Mouse (Mus musculus): ENCODE data around the gene Stk39. TPM values are rescaled to one million over a fixed set of nuclear protein-coding genes. Genes with fewer than 3 reads are reported as not detected.

Gene Stk39
- polyA plus RNA-seq, 2 experiments, result 0.93 to 1.7 TPM

DNA sequence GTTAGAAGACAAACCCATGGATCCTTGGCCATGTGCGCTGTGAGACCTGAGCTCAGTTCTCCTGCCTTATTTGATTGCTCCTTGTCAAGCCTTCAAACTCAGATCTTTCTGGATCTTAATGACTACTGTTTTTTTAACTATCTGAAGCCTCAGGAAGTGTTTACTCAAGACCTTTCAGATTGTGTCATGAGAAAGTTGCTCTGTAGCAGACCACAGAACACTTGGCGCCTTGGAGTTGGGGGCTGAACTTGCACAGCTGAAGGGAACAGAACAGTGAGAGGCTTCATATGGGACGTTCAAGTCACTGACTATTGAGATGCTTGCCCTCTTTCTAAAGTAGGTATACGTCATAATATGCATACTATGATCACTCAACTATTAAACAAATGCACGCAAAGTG, 239.1 kb downstream of the Stk39 start:
- Histone ChIP-seq H3K4me1 (replicated peaks; ENCODE audit: control insufficient read depth in 2 of 2, insufficient read depth in 2 of 2, low read length in 1 of 2) (no peaks in the 10 kb centered on the region), H3K4me3 (ENCODE audit: insufficient read depth in 1 of 2, low read depth in 2 of 2, low read length in 2 of 2) (no peak overlapping the region), H3K27ac (no peak overlapping the region), H3K9ac (replicated peaks) (no peak overlapping the region), H3K27me3 (ENCODE audit: control insufficient read depth, insufficient read depth, low read length) (no peaks in the 10 kb centered on the region), H3K9me3 (ENCODE audit: control insufficient read depth, low read length) (no peaks in the 10 kb centered on the region), H3K36me3 (replicated peaks; ENCODE audit: control insufficient read depth, insufficient read depth, low read depth) (no peaks in the 10 kb centered on the region), H3K4me2 (ENCODE audit: low read depth) (no peak overlapping the region)
- TF ChIP-seq CTCF (IDR thresholded peaks at IDR 0.05; ENCODE audit: low read depth) (no peak), EP300 (IDR thresholded peaks at IDR 0.05; ENCODE audit: low read depth) (no peak)
- DNase-seq (ENCODE audit: low read depth in 3 of 3, low spot score in 3 of 3) (no peak), ATAC-seq (ENCODE audit: insufficient read depth) (no peak)
- WGBS (ENCODE audit: insufficient replicate concordance), result 60% methylated on average over 5 of the region's 5 CpGs

- no peak overlapping the region for H3K27ac ChIP-seq
- no peak for ATAC-seq (ENCODE audit: insufficient read depth)
- H3K9me3 ChIP-seq (ENCODE audit: control insufficient read depth, low read length), result no peaks in the 10 kb centered on the region
- H3K4me1 ChIP-seq (replicated peaks; ENCODE audit: control insufficient read depth in 2 of 2, insufficient read depth in 2 of 2, low read length in 1 of 2), result no peaks in the 10 kb centered on the region
- H3K9ac ChIP-seq (replicated peaks), result no peak overlapping the region
- DNase-seq (ENCODE audit: low read depth in 3 of 3, low spot score in 3 of 3), result no peak
- H3K4me2 ChIP-seq (ENCODE audit: low read depth), result no peak overlapping the region
- no peak overlapping the region for H3K4me3 ChIP-seq (ENCODE audit: insufficient read depth in 1 of 2, low read depth in 2 of 2, low read length in 2 of 2)
- TF ChIP-seq CTCF (IDR thresholded peaks at IDR 0.05; ENCODE audit: low read depth) (no peak), EP300 (IDR thresholded peaks at IDR 0.05; ENCODE audit: low read depth) (no peak)
- H3K27me3 ChIP-seq (ENCODE audit: control insufficient read depth, insufficient read depth, low read length), result no peaks in the 10 kb centered on the region
- H3K36me3 ChIP-seq (replicated peaks; ENCODE audit: control insufficient read depth, insufficient read depth, low read depth), result no peaks in the 10 kb centered on the region
- WGBS (ENCODE audit: insufficient replicate concordance), result 47% methylated on average over 2 of the region's 2 CpGs
Observed at GRCm38 (mm10) chr2:68229872-68230271, 242.2 kb downstream of the Stk39 start.

GRCm38 (mm10) chr2:68229081-68229480, 243.0 kb downstream of the Stk39 start:
- no peak overlapping the region for H3K9ac ChIP-seq (replicated peaks)
- H3K36me3 ChIP-seq (replicated peaks; ENCODE audit: control insufficient read depth, insufficient read depth, low read depth), result no peaks in the 10 kb centered on the region
- H3K9me3 ChIP-seq (ENCODE audit: control insufficient read depth, low read length), result no peaks in the 10 kb centered on the region
- no peak overlapping the region for H3K4me2 ChIP-seq (ENCODE audit: low read depth)
- no peak for ATAC-seq (ENCODE audit: insufficient read depth)
- TF ChIP-seq EP300 (IDR thresholded peaks at IDR 0.05; ENCODE audit: low read depth) (no peak), CTCF (IDR thresholded peaks at IDR 0.05; ENCODE audit: low read depth) (no peak)
- WGBS (ENCODE audit: insufficient replicate concordance), result 67% methylated on average over 2 of the region's 2 CpGs
- H3K27me3 ChIP-seq (ENCODE audit: control insufficient read depth, insufficient read depth, low read length), result no peaks in the 10 kb centered on the region
- no peak overlapping the region for H3K27ac ChIP-seq
- no peak for DNase-seq (ENCODE audit: low read depth in 3 of 3, low spot score in 3 of 3)
- no peak overlapping the region for H3K4me3 ChIP-seq (ENCODE audit: insufficient read depth in 1 of 2, low read depth in 2 of 2, low read length in 2 of 2)
- H3K4me1 ChIP-seq (replicated peaks; ENCODE audit: control insufficient read depth in 2 of 2, insufficient read depth in 2 of 2, low read length in 1 of 2), result no peaks in the 10 kb centered on the region

- no peak for TF ChIP-seq EP300 (IDR thresholded peaks at IDR 0.05; ENCODE audit: low read depth)
- TF ChIP-seq CTCF (IDR thresholded peaks at IDR 0.05; ENCODE audit: low read depth), result no peak
- DNase-seq (ENCODE audit: low read depth in 3 of 3, low spot score in 3 of 3) (no peak), ATAC-seq (ENCODE audit: insufficient read depth) (no peak)
- 57% methylated on average over 5 of the region's 5 CpGs for WGBS (ENCODE audit: insufficient replicate concordance)
- H3K9me3 ChIP-seq (ENCODE audit: control insufficient read depth, low read length), result no peaks in the 10 kb centered on the region
- no peaks in the 10 kb centered on the region for H3K27me3 ChIP-seq (ENCODE audit: control insufficient read depth, insufficient read depth, low read length)
- no peak overlapping the region for H3K4me3 ChIP-seq (ENCODE audit: insufficient read depth in 1 of 2, low read depth in 2 of 2, low read length in 2 of 2)
- no peak overlapping the region for H3K27ac ChIP-seq
- H3K36me3 ChIP-seq (replicated peaks; ENCODE audit: control insufficient read depth, insufficient read depth, low read depth), result no peaks in the 10 kb centered on the region
- H3K9ac ChIP-seq (replicated peaks), result no peak overlapping the region
- no peak overlapping the region for H3K4me2 ChIP-seq (ENCODE audit: low read depth)
- no peaks in the 10 kb centered on the region for H3K4me1 ChIP-seq (replicated peaks; ENCODE audit: control insufficient read depth in 2 of 2, insufficient read depth in 2 of 2, low read length in 1 of 2)
Observed at GRCm38 (mm10) chr2:68222227-68222873, 249.7 kb downstream of the Stk39 start.

DNA sequence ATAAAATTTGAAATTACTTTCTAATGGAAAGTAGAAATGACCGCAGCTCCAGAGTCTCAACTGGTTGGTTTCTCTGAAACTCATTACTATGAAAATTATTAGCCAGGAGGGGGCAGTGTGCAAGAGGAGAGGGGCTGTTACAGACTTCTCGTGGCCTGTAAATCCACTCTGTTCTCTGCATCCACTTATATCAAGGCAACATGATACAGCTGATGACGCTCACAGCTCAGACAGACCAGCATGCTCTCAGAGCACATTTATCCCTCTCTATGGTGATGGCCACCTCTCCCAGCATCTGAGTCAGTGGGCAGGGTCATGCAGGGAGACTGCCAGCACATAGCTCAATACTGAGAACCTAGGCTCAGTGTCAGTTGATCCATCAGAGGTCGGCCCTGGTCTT, 250.8 kb downstream of the Stk39 start:
- Histone ChIP-seq H3K4me3 (ENCODE audit: insufficient read depth in 1 of 2, low read depth in 2 of 2, low read length in 2 of 2) (no peak overlapping the region), H3K9me3 (ENCODE audit: control insufficient read depth, low read length) (no peaks in the 10 kb centered on the region), H3K9ac (replicated peaks) (no peak overlapping the region), H3K4me2 (ENCODE audit: low read depth) (no peak overlapping the region), H3K36me3 (replicated peaks; ENCODE audit: control insufficient read depth, insufficient read depth, low read depth) (no peaks in the 10 kb centered on the region), H3K27ac (no peak overlapping the region), H3K4me1 (replicated peaks; ENCODE audit: control insufficient read depth in 2 of 2, insufficient read depth in 2 of 2, low read length in 1 of 2) (no peaks in the 10 kb centered on the region), H3K27me3 (ENCODE audit: control insufficient read depth, insufficient read depth, low read length) (no peaks in the 10 kb centered on the region)
- no peak for ATAC-seq (ENCODE audit: insufficient read depth)
- TF ChIP-seq CTCF (IDR thresholded peaks at IDR 0.05; ENCODE audit: low read depth) (0 out of 2 replicates have a peak, but pooled peaks have one; percentile 13), EP300 (IDR thresholded peaks at IDR 0.05; ENCODE audit: low read depth) (no peak)
- DNase-seq (ENCODE audit: low read depth in 3 of 3, low spot score in 3 of 3), result no peak
- WGBS (ENCODE audit: insufficient replicate concordance), result 59% methylated on average over 4 of the region's 4 CpGs

All from liver, embryonic 14.5 days (tissue).